Mouse (Mus musculus) C2C12 (cell line): ENCODE measurements around the gene Mpdu1.
A peak's percentile ranks its signal among the peaks of the same experiment; 100 is the strongest.

Source experiments
- CEBPB ChIP-seq: IDR thresholded peaks from one replicate; pipeline ENCODE4 v1.6.1; 2011; ENCODE audit warnings: low read depth, mild to moderate bottlenecking, control low read depth, moderate library complexity
- CTCF ChIP-seq: IDR thresholded peaks from one replicate; pipeline ENCODE4 v1.5.1; 2011; ENCODE audit not compliant: control insufficient read depth, insufficient read depth, insufficient read length
- MAX ChIP-seq: IDR thresholded peaks from one replicate; pipeline ENCODE4 v1.6.1; 2011; ENCODE audit warnings: mild to moderate bottlenecking, control low read depth
- MYOD1 ChIP-seq: IDR thresholded peaks from one replicate; pipeline ENCODE4 v1.6.1; 2011; ENCODE audit warnings: low read depth; ENCODE audit not compliant: control insufficient read depth, insufficient read length
- USF1 ChIP-seq: IDR thresholded peaks from one replicate; pipeline ENCODE4 v1.6.1; 2011; ENCODE audit warnings: low read depth, mild to moderate bottlenecking, control low read depth, moderate library complexity

GRCm38 (mm10) chr11:69655264-69656064, 7.0 kb downstream of the Mpdu1 start, which contains the start of gene Sox15:
- TF ChIP-seq CTCF (peak; percentile 59), USF1 (no peak), MAX (no peak), MYOD1 (no peak), CEBPB (no peak)
